Mouse (Mus musculus): Measurements from ENCODE around the gene Glis3.

Gene Glis3

DNA sequence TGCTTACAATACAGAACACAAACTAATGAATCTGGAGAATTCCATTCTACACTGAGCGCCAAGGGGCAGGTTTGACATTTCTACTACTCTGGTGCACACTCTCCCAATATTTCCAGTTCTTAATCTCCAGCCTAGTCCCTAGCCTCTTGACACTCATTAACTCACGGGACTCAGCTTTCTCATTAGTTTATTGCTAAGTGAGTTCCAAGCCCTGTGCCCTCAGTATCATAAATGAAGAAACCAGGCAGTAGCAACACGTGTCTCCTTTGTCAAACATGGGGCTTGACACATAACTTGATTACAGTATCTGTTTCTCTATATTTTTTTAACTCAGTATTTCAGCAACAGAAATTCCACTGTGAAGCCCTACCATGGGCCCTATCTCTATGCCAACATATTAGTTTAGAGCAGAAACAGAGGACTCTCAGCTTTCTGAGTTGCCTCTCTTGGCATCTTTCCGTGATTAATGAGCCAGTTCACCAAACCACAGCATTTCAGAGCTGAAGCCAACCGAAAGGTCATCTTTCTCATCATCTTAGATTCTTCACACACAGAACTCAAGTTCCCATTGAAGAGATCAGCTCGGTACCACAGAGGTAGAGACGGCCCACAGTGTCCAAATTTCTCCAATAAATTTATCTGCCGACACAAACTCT is 186.1 kb downstream of the Glis3 start:
- in situ Hi-C loops (cut with MboI, MseI): no loop called here

GRCm38 (mm10) chr19:28478055-28478454 is 201.8 kb downstream of the Glis3 start:
- in situ Hi-C loops (cut with MboI, MseI): no loop called here

- in situ Hi-C loops (cut with MboI, MseI): no loop called here
Observed at GRCm38 (mm10) chr19:28477326-28477863, 202.5 kb downstream of the Glis3 start.

- in situ Hi-C loops (cut with MboI, MseI): no loop called here
Observed at GRCm38 (mm10) chr19:28473621-28474020, 206.3 kb downstream of the Glis3 start.

GRCm38 (mm10) chr19:28471144-28471543 is 208.7 kb downstream of the Glis3 start:
- in situ Hi-C loops (cut with MboI, MseI): no loop called here

DNA sequence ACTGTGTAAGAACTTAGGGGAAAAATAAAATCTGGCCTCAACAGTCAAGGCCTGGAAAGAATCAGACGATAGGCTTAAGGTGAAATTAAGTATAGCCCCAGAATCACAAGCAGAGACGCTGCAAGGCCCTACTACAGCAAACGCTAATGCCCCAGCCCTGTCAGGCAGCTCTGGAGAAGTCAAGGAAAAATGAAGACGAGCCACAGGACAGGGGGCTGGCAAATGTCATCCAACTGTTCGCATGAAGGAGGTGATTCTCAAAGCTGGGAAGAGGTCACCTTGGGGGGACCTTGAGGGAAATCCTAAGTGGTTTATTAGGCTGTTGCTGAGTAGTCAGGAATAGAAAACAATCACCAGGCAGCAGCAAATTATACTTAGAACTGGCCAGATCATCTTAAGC is 214.1 kb downstream of the Glis3 start:
- in situ Hi-C loops (cut with MboI, MseI): no loop called here

DNA sequence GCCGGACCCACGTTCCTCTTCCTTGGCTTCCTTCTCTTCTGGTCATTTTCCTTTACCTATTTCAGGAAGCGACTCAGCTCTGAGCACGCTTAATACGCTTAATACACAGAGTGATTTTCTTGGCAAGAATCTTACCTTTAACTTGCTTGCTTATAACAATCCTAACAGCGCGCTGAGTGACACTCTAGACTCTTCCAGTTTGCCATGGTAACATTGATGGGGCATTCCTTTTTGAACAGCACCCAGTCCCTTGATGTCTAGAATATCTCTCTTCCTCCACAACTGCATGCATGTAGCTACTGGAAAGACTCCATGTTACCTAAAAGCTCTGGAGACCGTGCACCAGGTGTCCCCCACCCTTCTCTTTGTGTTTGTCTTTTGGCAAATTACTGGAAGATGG is 225.5 kb downstream of the Glis3 start:
- in situ Hi-C loops (cut with MboI, MseI): no loop called here

DNA sequence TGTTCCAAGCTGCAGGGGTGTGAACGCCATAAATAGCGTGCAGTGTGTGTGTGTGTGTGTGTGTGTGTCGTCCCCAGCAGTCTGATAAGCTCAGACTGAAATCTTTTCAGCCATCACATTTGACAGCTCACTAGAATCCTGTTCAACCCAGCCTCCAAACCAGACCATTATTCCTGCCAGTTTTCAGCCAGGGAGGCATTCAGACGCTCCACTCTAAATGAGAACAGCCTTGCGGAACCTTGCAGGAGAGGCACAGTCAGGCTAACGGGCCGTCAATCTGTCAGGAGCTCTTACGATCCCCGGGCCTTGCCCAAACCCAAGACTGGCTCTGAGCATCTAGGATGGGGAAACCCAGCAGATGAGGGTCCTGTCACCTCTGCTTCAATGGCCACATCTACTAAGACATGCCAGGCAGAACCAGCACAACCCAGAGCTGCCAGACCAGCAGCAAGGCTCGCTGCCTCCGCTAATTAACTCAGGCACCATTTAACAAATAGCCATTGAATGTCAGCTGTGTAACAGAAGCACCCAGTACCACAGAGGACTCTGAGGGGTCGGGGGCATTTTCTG is 226.8 kb downstream of the Glis3 start:
- in situ Hi-C loops (cut with MboI, MseI): no loop called here

- in situ Hi-C loops (cut with MboI, MseI): no loop called here
Observed at GRCm38 (mm10) chr19:28448811-28449210, 231.1 kb downstream of the Glis3 start.

DNA sequence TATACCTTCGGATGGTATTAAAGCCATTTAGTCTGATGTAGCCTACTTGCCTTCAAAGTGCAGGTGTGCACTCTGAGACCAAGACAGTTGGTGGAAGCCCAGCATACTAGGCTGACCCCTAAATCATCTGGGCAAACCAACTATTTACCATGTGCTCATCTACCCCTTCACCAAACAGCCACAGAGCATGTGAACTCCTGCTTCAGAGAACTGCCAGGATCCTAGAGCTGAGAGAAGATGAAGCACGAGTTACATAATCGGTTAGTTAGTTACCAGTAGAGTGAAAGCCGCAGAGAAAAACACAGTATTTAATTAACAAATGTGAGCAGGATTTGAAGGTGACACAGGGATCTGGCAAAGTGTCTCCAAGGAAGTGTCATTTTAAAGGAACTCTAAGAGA is 237.7 kb downstream of the Glis3 start:
- in situ Hi-C loops (cut with MboI, MseI): no loop called here

- in situ Hi-C loops (cut with MboI, MseI): no loop called here
Observed at GRCm38 (mm10) chr19:28436457-28437148, 243.3 kb downstream of the Glis3 start.

DNA sequence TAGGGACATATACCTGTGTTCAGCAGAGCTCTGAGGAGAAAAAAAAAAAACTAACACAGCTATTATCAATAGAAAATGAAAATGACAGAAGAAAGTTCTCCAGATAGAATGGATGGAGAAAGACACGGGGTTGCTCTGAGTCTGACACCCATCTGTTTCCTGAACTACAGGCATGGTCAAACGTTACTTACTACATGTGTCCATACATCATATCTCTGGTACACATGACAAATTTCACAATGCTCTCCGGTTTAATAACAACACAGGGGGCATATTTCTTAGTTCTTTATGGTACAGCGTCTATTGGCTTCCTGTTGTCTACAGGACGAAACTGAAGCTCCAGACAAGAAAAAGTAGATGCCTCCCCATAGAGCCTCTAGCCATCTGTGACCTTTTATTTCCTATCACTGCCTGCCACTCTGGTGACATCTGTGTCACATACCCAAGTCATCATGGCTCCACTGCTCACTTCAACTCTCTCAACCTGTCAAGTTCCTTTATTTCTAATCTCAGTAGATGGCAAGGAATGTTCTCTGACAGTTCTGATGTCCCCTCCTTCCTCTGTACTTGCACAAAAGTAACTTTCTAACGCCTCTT is 251.6 kb downstream of the Glis3 start:
- in situ Hi-C loops (cut with MboI, MseI): no loop called here

GRCm38 (mm10) chr19:28424180-28424579 is 255.7 kb downstream of the Glis3 start:
- in situ Hi-C loops (cut with MboI, MseI): no loop called here

GRCm38 (mm10) chr19:28422939-28423338 is 256.9 kb downstream of the Glis3 start:
- in situ Hi-C loops (cut with MboI, MseI): no loop called here

DNA sequence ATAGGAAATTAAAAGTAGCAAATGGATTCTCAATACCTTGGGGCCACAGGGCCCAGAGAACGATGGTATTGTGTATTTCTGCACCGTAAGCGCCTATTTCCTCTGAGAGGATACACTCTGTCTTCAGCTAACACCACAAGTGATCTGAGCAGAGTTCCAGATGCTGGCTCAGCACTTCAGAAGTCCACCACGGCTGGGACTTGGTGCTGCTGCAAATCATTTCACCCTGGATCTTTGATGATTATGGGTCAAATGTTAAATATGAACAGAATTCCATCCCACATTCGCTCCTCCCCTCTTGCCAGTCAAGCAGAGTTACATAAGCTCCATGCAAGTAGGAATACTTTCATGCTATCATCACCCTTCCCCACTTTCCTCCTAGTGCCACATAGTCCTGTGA is 263.8 kb downstream of the Glis3 start:
- in situ Hi-C loops (cut with MboI, MseI): no loop called here

DNA sequence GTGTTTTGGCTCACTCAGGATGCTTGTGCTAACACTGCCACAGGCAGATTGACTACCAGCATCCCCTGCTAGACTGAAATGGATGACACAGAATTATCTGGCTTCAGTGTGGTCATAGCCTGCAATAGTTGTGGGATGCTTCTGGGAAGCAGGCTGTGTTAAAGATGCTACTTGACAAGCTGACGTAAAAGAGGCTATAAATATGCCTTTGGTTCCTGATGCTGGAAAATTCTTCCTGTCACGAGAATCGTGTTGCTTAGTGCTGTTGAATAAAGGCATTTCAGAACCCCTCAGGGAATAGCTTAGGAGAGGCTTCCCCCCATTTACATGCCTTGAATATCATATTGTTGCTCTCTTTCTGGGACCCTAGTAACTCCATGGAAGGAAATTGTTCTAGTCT is 271.1 kb downstream of the Glis3 start:
- in situ Hi-C loops (cut with MboI, MseI): no loop called here

- in situ Hi-C loops (cut with MboI, MseI): no loop called here
Observed at GRCm38 (mm10) chr19:28402956-28403355, 276.9 kb downstream of the Glis3 start.

- in situ Hi-C loops (cut with MboI, MseI): no loop called here
Observed at GRCm38 (mm10) chr19:28395584-28395861, 284.4 kb downstream of the Glis3 start.

DNA sequence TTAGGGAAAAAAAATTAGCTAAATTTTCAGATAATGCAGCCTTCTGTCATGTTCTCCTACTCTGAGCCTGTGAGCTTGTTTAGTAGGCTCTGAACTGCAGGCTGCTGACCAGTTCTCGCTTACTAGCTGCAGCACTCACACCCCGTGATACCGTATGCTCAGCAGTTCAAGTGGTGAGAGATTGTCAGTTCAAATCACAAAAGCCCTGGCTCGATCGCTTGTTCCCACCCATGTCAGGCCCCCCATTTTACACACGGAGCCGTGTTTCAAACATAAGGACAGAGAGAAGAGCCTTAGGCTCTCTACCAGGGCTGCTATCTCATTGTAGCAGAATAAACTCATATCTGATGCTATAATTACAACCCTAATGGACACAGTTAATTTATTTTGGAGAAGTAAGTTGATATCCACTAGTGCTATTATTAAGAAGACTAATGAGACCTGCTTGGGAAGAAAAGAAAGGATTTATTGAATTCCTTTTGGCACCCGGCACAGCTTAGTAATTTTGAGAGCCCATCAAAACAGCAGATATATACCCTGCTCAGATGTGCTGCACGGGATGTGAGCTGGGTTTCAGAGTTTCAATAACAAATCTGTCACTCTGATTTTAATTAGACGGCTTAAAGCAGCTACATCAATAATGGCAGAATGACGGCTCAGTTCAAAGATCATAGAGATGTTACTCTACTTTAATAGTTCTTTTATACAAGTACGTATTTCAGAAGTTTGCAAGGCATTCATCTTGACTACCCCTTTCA is 284.9 kb downstream of the Glis3 start:
- in situ Hi-C loops (cut with MboI, MseI): no loop called here

GRCm38 (mm10) chr19:28393766-28394165 is 286.1 kb downstream of the Glis3 start:
- in situ Hi-C loops (cut with MboI, MseI): no loop called here

DNA sequence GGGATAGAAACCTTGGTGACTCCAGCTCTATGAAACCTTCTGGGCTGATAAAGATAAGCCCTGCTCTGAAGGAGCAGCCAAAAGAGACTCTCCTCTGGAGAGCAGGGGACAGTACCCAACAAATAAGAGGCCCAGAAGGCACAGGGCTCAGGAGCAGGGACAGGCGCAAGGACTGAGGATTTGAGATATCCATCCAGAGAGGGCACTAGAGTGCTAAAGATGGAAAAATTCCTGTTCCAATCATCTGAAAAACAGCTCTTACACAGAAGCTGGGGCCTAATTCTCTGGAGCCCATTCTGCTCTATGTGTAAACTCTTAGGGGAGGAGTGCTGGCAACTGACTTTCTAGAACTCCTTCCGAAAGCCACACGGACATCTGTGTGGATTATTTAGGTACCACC is 287.0 kb downstream of the Glis3 start:
- in situ Hi-C loops (cut with MboI, MseI): no loop called here

DNA sequence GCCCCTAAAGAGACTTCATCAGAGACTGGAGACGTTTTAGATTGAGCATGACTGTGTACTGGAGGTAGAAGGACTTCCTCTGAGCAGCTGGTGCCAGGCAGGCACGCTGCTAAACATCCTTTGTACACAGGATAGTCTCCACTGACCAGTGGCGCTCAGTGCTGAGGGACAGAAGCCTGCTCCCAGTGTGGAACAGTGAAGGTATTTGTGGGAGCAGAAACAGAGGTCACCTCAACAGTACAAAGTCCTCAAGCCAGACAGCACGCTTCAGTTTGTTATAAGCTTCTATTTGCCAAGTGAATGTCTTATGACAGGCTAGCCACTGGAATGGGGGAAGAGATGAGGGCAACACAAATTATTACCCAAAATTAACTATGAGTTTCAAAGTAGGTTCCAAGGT is 289.0 kb downstream of the Glis3 start:
- in situ Hi-C loops (cut with MboI, MseI): no loop called here

Measured in regulatory T cell (primary cell).